Mouse (Mus musculus) adrenal gland, postnatal 25 days (tissue): ENCODE data around the gene Pilrb1. TPM values are rescaled to one million over a fixed set of nuclear protein-coding genes. Genes with fewer than 3 reads are reported as not detected.

Source experiments
- DNase-seq: peaks from one replicate; pipeline ENCODE4 v3.0.0; 2021; ENCODE audit warnings: mixed read lengths
- total RNA-seq: library from RNA; stranded (reverse); gene quantifications from 2 replicates; pipeline ENCODE4 v1.2.3, GENCODE M21; 2021

Pilrb1 gene
- total RNA-seq, 1 experiment from 2014 or later, result 0.97 TPM

- DNase-seq, result no peak
Observed at GRCm38 (mm10) chr5:137828694-137829093, 29.2 kb downstream of the Pilrb1 start.

DNA sequence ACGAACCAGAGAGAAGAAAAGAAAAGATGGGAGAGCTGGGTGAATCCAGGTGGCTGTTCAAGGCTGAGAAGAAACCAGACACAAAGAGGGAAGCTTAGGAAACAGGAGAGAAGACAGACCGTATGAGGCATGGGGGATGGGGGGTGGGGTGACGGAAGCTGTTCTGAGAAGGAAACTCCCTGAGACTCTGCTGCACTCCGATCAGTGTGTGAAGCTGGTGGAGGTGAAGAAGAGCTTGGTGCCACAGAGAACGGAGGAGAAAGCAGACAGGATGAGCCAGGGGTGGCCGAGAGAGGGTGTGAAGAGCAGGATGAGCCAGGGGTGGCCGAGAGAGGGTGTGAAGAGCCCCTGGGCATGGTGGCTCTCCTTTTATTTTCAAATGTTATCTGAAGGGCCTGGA, 31.5 kb downstream of the Pilrb1 start:
- DNase-seq, result no peak

DNA sequence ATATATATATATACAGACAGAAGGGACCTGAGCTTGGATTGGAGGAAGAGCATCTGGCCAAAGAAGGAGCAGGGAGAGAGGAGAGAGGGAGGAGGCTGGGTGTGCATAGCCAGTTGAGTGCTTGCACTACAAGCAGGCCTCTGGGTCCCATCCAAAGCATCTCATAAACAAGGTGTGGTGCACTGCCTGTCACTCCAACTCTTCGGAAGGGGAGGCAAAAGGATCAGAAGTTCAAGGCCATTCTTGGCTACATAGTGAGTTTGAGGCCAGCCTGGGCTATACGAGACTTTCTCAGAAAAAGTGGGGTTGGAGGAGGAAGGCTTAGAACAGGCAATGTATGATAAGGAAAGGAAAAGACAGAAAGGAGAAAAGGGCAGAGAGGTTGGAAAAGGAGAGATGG, 31.9 kb downstream of the Pilrb1 start:
- DNase-seq, result no peak

GRCm38 (mm10) chr5:137825030-137825429, 32.9 kb downstream of the Pilrb1 start:
- no peak for DNase-seq

- DNase-seq, result no peak
Observed at GRCm38 (mm10) chr5:137823455-137824045, 34.4 kb downstream of the Pilrb1 start.

GRCm38 (mm10) chr5:137822602-137823001, 35.3 kb downstream of the Pilrb1 start:
- DNase-seq, result no peak

DNA sequence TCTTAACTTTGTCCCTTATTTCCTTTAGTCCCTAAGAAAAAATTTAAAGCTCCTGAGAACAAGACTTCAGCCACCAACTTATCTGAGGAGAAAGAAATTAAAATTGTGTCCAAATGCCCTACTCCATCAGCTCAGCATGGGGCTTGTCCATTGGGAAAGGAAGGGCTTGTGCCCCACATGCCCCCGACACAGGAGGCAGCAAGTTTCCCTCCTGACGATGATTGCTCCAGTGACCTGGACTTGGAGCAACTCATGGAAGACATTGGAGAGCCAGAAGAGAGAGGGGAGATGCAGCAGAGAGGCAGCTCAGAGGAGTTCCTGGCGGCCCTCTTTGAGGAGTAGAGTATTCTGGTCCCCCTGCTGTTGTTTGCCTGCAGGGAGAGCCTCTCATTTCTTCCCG, 35.8 kb downstream of the Pilrb1 start:
- DNase-seq, result no peak

DNA sequence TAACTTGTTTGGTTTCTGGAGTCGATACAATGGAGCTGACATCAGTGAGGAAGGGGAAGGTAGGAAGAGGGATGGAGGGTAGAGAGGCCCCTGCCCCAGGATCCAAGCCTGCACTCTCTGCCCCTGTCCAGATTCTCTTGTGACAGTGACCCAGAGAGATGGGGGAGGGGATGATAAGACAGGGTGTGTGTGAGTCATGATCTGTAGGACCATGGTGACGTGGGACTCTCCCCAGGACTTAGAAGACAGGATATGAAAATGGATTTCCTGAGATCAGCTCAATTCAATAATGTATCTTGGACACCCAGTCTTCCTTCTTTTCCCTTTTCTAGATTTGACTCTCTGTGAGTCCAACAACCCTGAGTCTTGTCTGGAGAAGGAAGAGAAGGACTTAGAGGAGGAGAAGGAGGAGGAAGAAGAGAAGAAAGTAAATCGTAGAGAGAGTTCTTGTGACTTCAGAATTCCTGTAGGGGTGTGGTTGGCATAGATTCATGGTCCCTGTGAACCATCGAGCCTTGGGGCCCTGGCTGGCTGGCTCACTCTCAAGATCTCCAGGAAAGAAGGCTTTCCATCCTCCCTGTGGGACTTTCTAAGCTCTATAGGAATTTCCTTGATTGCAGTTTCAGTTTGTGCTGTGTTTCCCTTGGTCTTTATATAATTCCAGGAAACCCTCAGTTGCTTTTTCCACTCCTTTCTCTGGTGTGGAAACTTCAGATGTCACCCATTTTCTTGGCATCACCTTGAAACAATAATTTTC, 40.3 kb downstream of the Pilrb1 start:
- no peak for DNase-seq

GRCm38 (mm10) chr5:137808316-137808715, 49.6 kb downstream of the Pilrb1 start:
- no peak for DNase-seq

GRCm38 (mm10) chr5:137806158-137806557, 51.7 kb downstream of the Pilrb1 start:
- no peak for DNase-seq

Other genes with a start within 250 kb of the Pilrb1 start
- 931 and 937 TPM in 2 replicates for gene Pcolce, start 244.3 kb downstream of the Pilrb1 start, total RNA-seq
- gene Fbxo24, start 229.1 kb downstream of the Pilrb1 start, total RNA-seq, result 1.0 and 2.2 TPM in 2 replicates
- 19.3 and 35.7 TPM in 2 replicates for gene Lrch4, start 229.0 kb downstream of the Pilrb1 start, total RNA-seq
- gene Gm20605, start 228.9 kb downstream of the Pilrb1 start, total RNA-seq, result 13.4 and 18.2 TPM in 2 replicates
- gene Sap25, start 216.8 kb downstream of the Pilrb1 start, total RNA-seq, result 10.0 and 14.0 TPM in 2 replicates
- 4.9 and 5.7 TPM in 2 replicates for gene Irs3, start 212.4 kb downstream of the Pilrb1 start, total RNA-seq
- gene Agfg2, start 173.4 kb downstream of the Pilrb1 start, total RNA-seq, result 32.1 and 43.7 TPM in 2 replicates
- 3.0 and 5.6 TPM in 2 replicates for gene Nyap1, start 116.5 kb downstream of the Pilrb1 start, total RNA-seq
- gene Tsc22d4, start 112.4 kb downstream of the Pilrb1 start, total RNA-seq, result 86.0 and 104 TPM in 2 replicates
- gene Ppp1r35, start 79.3 kb downstream of the Pilrb1 start, total RNA-seq, result 30.9 and 34.0 TPM in 2 replicates
- gene Mepce, start 70.5 kb downstream of the Pilrb1 start, total RNA-seq, result 58.3 and 66.5 TPM in 2 replicates
- gene Zcwpw1, start 70.3 kb downstream of the Pilrb1 start, total RNA-seq, result 3.6 and 5.2 TPM in 2 replicates
- gene Pilra, start 21.8 kb downstream of the Pilrb1 start, total RNA-seq, result 0.67 and 2.8 TPM in 2 replicates
- 0.64 and 0.86 TPM in 2 replicates for gene Pilrb2, start 13.7 kb upstream of the Pilrb1 start, total RNA-seq
- 0.90 TPM in 1 of 2 replicates, not detected in the other for gene Cyp3a13, start 63.5 kb upstream of the Pilrb1 start, total RNA-seq
- 0.55 TPM in 1 of 2 replicates, not detected in the other for gene Gjc3, start 105.0 kb upstream of the Pilrb1 start, total RNA-seq
- gene Azgp1, start 123.4 kb upstream of the Pilrb1 start, total RNA-seq, result 0.52 and 11.1 TPM in 2 replicates
- not detected in 2 replicates for gene Smok3a, start 163.2 kb upstream of the Pilrb1 start, total RNA-seq
- not detected in 2 replicates for gene Smok3b, start 163.3 kb upstream of the Pilrb1 start, total RNA-seq
- not detected in 2 replicates for gene Smok3c, start 195.1 kb upstream of the Pilrb1 start, total RNA-seq
- 40.4 and 47.5 TPM in 2 replicates for gene Zkscan1, start 227.0 kb upstream of the Pilrb1 start, total RNA-seq